Mouse (Mus musculus) frontal cortex, postnatal 36 days (tissue): ENCODE measurements around the gene Mark1.

Source experiments
- DNase-seq, 2 experiments: peaks; one replicate each; pipeline ENCODE4 v3.0.0; 2022; ENCODE audit warnings: low spot score in 2 of 2

Mark1 gene

GRCm38 (mm10) chr1:184853339-184853738 is 146.0 kb downstream of the Mark1 start:
- DNase-seq = peak; percentile 35 to 60

- DNase-seq = peak; percentile 46 to 86
Observed at GRCm38 (mm10) chr1:184851741-184852618, 147.4 kb downstream of the Mark1 start.

GRCm38 (mm10) chr1:184851166-184851565 is 148.2 kb downstream of the Mark1 start:
- DNase-seq = no peak

GRCm38 (mm10) chr1:184846973-184847372 is 152.4 kb downstream of the Mark1 start:
- no peak for DNase-seq
